Mouse (Mus musculus): Measurements from ENCODE around the gene Hoxd1.

The Hoxd1 gene

DNA sequence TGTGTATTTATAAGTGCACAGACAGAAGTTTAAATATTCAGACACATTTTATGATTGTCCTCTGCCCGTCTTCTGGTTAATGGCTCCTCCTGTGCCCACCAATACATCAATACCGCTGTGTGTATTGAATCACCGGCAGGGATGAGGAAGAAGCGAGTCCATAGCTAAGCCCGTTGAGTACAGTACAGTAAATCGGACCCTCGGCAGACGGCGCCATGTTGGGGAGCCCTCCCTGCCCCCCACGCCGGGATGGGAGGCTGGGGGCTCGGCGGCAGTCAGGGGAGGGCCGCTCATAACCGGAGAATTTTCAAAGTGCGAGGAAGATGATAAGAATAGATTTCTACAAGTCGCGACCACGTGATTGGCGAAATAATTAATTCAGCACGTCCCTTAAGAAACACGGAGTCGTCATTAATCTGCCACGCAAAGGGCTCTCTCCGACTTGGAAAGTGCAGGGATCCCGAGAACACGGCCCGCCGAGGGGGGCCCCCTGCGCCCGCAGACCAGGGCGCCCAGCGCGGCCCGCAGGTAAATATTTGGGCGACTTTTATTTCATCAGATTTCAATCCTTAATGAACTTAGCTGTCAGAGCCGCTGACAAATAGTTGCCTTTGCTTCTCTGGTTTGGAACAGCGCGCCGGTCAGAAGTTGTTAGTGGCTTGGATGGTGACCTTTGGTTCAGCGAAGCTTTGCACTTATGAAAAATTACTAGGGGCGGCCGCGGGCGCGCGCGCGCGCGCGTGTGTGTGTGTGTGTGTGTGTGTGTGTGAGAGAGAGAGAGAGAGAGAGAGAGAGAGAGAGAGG is 30.1 kb upstream of the Hoxd1 start:
- DNase-seq (ENCODE audit: low read depth): no peak

DNA sequence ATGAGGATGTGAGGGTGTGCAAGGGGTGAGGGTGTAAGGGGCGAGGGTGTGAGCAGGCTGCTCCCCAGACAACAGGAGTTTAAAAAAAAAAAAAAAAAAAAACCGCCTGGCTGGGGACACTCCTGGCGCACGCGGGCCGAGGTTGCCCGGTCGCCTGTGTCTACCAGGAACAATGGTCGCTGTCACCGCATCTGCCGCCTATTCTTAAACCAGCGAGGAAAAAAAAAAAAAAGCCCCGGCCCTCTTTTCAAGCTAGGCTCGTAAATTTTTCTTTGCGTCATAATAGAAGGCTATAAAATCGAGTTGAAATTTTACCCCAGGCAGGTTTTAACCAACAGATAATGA is 29.5 kb upstream of the Hoxd1 start:
- DNase-seq (ENCODE audit: low read depth): no peak

DNA sequence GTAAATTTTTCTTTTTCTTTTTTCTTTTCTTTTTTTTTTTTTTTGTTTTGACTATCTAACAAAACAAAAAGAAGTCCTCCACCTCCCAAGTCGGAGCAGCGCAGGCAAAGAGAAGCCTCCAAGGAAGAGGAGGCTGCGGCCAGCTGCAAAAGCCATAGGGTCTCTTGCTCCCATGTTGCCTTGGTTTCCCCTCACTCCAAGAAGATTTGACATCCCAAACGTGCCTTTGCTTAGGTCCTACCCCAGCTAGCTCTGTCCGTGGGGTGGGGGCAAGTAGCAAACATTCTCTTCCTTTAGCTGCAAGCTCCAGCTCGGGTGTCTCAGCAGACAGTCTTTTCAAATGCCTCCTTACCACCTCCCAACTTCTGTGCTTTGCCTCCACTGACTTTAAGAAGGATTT is 29.0 kb upstream of the Hoxd1 start:
- no peak for DNase-seq (ENCODE audit: low read depth)

DNA sequence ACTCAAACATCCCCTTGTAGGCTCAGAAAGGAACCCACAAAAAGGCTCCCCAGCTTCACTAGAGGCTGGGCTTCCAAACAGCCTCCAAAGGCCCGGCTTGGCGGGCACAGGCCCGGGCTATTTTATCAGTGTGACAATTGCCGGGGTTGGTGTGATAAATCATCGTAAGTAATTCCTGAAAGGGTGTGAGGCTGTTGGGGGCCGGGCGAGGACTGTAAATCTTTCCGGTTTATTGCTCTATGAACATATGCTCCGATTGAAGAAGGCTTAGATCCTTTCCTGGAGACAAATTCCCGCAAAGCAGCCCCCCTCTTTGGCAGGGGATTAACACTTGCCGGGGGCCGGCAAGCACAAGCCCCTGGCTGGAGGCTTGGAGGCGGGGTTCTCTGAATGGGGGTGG is 28.3 kb upstream of the Hoxd1 start:
- no peak for DNase-seq (ENCODE audit: low read depth)

DNA sequence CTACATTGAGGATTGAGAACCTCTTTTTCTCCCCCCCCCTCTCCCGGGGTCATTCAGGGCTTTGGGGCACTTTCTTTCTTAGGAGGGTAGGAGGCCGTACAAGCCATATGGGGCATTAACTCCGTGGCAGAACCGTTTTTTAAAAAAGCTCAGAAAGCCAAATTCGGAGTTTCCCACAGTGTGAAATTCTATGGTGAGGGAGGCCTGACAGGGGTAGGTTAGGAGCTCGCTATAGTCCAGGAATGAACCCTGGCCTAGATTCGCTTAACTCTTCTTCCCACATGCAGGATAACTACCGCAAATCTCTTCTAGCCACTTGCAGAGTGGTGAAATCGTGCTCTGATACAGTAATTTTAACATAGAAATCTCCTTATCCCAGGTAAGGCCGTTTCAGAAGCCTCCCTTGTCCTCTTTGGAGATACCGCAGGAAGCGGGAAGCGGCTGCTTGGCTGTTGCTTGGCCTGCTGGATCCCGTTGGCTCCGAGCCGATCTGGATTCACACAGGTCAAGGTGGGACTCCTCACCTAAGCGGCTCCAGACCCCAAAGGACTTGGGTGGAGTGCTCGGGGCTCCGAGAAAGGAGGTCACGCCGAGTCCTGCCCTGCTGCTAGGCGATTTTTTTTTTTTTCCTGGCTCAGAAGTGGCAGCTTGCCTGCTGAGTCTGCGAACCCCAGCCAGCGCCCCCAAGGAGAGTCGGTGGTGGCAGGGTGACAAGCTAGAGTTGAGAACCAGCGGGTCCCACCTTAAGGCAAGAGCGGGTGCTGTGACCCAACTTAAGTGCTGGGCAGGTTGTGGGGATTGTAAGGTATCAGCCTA is 27.6 kb upstream of the Hoxd1 start:
- no peak for DNase-seq (ENCODE audit: low read depth)

DNA sequence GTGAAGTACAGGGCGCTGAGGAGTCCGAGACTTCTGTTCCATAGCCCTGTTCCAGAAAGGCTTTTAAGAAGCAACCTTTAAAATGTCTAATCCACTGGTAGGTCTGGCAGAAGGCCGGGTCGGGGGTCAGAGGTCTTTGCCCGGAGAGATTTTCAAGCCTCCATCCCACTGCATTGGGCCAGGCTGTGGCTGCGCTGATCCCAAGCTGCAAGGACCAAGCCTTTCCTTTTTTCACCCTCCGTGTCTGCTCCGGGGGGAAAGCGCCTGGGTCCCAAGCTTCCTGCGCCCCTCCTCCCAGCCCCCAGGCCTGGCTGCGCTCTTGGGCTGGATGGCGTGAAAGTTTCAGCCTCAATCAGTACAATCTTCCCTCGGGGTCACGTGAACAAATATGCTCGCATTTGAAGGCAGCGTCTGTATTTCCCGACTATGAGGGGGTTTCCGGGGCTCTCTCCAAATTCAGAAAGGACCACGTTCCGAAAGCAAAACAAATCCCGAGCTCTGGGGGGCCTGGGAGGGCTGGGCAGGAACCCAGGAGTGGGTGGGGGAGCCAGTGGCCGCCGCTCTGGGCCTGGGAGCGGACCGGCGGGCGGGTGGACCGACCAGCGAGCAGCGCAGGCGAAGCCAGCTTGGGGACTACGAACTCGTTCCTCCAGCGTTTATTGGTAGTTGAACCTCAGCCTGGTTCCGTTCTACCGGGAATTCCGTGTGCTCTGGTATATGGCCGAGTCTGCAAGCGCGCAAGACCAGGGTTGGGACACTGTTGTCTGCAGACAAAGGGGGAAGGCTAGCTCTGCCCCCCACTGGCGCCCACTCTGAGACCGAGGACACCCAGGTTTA is 26.7 kb upstream of the Hoxd1 start:
- DNase-seq (ENCODE audit: low read depth): no peak

DNA sequence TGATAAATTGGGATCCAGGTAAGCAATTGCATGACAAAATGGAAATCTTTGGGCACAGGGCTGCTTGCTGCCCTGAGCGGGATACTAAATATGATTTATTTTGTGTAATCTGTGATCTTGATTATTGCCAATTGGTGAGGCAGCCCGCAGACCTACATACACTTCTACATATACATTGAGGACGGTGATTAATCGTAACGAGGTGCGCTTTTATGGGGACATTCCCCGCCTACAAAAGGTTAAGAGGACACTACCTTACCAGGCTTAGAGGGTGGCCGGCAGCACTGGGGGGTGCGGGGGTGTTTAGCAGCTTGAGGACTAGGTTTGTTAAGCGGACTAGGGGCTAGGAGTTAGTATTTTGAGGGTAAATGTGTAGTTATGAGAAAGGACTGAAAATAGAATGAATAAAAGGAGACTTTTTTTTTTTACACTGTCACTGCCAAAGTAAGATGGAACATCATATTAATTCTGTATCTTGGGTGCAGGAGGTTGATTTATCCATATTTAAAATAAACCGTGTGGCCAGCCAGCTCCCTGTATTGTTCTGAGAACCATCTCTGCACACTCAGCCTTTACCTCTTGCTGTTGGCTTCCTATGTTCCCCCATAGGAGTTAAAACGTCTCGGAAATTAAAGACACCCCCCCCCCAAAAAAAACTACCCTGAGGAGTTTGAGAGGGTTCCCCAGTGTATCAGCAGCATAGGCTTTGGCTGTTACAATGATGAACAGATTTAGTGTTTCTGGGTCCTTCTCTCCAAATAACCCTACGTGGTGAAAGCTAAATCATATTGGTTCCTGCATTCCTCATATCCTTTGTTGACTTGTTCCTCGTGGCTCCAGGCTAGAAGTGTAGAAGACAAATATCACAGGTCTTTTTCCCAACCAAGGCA is 25.8 kb upstream of the Hoxd1 start:
- no peak for DNase-seq (ENCODE audit: low read depth)

DNA sequence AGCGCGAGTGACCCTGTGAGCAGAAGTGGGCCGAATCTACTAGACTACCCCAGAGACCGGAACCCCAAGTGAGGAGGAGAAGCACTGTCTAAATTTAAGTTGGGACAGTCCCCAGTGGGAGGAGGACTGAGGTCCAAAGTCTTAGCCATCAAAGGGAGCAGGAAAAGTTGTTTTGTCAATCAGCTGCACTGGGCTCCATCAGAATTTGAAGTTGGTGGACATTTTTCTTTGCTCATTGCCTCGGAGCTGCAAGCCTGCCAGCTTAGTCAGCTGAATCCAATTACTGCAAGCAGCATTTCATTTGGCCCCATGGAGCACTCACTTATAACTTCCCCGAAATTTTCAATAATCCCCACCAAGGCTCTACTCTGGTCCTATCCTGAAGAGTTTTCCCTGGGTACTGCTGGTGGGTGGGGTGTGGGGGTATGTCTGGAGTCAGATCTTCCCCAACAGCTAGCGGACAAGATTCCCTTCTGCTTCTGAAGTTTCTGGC is 25.2 kb upstream of the Hoxd1 start:
- no peak for DNase-seq (ENCODE audit: low read depth)

DNA sequence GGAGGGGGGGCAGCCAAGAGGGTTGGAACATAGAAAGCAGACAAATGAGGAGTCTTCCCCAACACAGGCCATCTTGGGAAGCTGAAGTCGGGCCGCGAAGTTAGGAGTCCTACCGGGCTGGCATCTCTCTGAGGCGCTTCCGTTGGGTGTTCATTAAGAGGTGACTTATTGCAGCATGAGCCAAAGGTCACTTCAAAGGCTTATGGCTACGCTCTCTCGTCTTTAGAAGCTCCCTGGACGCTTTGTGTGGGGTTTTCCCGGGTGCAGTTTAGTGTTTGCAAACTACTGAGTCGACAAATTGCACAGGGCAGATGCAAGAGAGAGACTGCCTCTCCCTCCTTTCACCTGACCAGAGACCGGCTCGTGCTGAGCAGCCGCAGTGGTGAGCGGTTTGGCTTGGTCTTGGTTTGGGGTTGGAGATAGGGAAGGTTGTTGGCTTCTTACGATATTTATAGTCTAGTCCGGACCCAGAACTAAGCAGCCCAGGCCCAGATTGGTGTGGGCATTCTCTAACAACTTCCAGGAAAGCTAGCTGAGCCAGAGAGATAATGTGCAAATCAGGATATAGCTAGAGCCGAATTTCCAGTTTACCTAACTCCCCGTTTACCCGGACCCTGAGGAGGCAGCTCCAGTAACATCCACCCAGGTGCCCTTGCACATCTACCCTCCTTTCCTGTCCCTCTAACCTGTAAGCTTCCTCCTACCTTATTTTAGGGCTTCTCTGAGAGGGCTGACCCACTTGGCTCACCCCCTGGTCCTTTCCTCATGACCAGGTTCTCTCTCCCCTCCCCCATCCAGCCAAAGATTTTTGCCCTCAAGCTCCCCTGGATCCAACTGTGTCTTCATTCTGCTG is 23.9 kb upstream of the Hoxd1 start:
- DNase-seq (ENCODE audit: low read depth): no peak

DNA sequence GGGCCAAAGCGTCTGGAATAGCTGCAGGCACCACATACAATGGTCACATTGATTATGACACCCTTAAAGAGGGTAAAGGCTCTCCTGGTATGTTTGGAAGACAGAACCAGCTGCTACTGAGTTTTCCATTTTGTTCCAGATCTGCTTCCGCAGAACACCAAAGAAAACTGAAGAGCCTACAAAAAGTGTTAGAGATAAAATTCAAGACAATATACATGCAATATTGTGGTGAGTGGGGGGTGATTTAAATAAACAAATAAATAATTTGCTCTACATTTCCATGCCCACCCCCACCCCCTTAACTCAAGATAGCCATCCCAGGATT is 23.3 kb upstream of the Hoxd1 start:
- no peak for DNase-seq (ENCODE audit: low read depth)

DNA sequence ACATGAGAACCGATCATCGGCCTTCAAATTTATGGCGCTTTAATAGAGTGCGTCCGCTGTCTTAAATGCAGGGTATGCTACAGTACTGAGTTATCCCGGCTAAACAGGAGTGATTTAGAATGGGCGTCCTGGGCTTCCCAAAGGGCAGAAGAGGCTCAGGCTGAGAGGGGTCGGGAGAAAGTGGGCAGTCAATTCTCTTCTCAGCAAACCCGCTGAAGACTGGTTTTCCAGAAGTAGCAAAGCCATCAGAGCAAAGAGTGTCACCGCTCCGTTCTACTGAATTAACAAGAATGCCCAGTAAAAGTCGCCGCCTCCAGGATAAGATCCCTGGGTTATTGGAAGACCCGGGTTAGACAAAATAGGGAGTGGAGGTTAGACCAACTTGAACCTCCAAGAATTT is 22.9 kb upstream of the Hoxd1 start:
- no peak for DNase-seq (ENCODE audit: low read depth)

DNA sequence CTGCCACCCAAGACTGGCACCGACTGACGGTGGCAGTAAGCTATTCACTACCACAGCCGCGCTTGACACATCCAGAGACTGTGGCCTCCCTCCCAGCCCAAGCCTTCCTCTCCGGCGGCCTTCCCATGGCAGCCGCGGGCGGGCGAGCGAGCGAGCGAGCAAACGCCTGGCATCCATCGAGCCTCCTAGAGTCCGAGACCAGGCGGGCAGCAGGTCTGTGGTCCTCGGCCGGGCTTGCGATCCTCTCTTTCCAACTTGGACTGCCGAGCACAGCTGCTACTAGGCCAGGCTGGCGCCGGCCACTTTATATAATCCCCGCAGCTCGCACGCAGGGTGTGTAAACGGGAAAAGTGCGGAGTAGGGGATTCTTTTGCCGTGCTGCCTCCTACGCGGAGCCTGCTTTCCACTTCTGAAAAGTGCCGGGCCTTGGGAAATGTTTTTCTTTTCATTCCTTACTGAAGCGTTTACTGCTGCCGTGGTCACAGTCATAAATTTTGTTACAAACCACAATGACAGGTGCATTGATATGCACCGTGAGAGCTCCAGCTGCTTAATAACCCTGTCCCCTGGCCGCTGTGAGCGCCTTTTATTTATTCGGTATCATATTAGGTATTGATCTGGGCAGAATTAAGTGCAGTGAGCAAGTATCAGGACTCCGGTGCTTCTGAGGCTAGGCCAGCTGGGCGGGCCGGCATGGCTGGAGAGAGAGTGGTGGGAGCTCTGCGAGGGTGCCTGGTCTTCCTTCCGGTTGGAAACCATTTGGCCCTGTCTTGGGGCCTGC is 22.3 kb upstream of the Hoxd1 start:
- DNase-seq (ENCODE audit: low read depth): no peak

DNA sequence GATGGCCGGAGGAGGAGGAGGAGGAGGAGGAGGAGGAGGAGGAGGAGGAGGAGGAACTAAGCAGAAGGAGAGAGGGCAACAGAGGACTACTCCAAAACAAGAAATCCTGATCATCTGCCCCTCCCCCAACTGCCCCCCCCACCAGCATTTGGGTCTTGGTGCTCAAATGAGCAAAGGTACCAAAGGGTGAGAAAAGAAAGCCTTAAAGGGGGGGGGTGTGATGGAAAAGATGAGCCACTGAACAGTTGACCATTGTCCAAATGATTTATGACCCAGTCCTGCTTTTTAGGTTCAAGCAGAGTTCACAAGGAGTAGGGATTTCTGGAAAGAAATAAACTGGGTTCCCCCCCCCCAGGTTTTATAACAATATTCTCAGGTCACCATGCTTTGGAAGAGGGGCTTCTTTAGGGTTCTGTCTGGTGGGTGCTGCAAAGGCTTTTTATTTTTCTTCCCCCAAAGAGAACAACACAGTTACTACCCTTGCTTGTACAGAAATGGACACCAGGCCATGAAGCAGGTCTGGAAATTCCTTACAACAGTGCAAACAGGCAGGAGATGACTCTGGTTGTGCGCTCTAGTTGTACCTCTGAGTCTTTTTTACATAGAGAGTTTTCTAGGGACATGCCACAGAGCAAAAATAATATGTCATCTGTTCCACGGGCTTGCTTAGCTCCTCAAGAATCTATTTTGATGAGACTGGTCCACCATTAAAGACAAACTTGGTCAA is 21.4 kb upstream of the Hoxd1 start:
- DNase-seq (ENCODE audit: low read depth): no peak

DNA sequence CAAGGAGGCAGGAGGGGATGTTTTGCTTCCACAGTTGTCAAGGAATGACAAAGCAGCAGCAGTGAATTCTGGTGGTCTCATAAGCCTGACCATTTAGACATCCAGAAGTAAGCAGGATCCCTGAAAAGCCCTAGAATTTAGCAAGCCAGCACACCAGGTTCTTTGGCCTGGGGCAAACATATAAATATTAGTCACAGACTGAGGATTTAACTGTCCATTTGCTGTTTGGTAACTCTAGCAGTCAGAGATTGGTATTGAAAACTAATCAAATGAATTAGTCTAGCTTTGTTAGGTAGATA is 20.9 kb upstream of the Hoxd1 start:
- no peak for DNase-seq (ENCODE audit: low read depth)

DNA sequence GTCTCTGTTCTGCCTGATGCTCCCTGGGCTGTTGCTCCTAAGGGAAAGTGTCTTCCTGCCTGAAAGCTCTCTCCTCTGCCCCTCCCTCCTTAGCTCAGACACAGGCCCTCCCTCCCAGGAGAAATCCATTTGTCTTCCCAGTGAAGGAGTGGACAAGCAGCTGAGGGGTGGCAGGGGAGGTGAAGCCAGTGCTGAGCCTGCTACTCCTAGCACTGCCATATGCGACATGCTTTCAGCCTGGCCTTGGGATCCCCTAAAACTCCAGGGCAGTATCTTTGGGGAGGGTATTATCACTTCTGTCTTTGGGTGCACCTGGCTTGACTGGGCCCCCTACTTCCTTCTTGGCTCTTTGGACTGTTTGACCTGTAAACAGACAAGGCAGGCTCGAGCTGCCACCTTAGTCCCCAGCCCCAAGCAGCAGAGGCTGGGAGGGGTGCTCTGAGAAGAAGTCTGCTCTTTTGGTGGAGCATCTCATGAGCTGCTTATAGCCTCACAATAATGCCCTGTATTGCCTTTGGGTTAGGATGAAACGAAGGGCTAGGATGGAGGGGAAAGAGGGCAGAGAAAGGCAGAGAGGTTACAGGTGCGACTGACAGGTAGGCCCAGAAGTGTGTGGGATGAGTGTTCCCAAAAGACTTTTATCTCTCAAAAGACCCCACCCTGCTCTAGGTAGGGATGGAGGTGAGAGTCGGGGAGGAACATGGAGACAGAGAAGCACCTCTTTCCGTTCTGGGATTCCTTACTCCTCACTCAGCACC is 17.1 kb upstream of the Hoxd1 start:
- no peak for DNase-seq (ENCODE audit: low read depth)

DNA sequence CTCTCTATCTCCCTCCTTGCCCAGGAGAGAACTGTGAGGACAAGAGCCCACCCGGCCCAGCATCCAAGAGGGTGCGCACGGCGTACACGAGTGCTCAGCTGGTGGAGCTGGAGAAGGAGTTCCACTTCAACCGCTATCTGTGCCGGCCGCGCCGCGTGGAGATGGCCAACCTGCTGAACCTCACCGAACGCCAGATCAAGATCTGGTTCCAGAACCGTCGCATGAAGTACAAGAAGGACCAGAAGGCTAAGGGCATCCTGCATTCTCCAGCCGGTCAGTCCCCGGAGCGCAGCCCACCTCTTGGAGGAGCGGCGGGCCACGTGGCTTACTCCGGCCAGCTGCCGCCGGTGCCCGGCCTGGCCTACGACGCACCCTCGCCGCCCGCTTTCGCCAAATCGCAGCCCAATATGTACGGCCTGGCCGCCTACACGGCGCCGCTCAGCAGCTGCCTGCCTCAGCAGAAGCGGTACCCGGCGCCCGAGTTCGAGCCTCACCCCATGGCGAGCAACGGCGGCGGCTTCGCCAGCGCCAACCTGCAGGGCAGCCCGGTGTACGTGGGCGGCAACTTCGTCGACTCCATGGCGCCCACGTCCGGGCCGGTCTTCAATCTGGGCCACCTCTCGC is 16.4 kb upstream of the Hoxd1 start:
- DNase-seq (ENCODE audit: low read depth): no peak

DNA sequence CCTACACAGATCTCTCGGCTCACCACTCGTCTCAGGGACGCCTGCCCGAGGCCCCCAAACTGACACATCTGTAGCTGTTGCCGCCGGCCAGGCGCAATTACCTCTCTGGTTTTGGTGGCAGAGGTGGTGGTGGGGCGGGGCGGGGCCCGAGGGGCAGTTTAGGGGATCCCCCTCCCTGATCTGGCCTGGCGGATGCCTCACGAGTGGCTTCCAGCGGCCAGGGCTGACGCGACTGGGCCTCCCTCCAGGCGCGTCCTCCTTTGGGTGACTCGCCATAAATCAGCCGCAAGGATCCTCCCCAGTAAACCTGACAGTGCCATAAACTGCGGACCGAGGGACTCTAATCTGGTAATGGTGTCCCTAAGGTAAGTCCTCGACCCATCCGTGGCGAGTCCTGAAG is 15.8 kb upstream of the Hoxd1 start:
- DNase-seq (ENCODE audit: low read depth): no peak

DNA sequence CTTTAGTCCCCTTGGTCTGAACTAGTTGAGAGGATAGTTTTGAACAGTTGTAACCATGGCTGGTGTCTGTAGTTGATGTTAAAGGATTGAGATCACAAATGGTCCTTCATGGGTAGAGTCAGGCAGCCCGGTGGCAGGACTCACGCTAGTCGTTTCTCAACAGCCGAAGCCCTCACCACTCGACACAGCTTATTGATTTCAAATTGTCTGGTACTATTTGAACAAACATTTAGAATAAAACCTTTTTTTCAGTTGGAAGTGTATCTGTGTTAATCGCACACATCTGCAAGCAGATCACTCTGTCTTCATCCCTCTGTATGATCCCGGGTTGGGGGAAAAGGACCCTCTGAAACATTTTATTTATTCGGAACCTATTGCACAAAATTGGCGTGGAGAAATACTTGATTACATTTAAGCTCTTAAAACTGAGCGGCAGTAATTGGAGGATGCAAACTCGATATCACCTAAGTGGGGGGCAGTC is 15.1 kb upstream of the Hoxd1 start:
- DNase-seq (ENCODE audit: low read depth): no peak

Data from c-Kit-positive CD71-negative TER-119-negative erythroid progenitor cells, embryonic 14.5 days (primary cell).